Mouse (Mus musculus): ENCODE results near the gene Gphn. TPM values are rescaled to one million over a fixed set of nuclear protein-coding genes. Genes with fewer than 3 reads are reported as not detected.

The Gphn gene
- total RNA-seq, 2 experiments from 2014 or later, result 66.2 to 71.3 TPM

GRCm38 (mm10) chr12:78682279-78682678 is 456.1 kb downstream of the Gphn start:
- Histone ChIP-seq H3K27ac (no peak overlapping the region), H3K4me3 (no peak overlapping the region)
- no peak for TF ChIP-seq CTCF (conservative IDR thresholded peaks at IDR 0.05)
- no peak for DNase-seq (ENCODE audit: low spot score in 2 of 2)

- TF ChIP-seq CTCF (conservative IDR thresholded peaks at IDR 0.05), result no peak
- Histone ChIP-seq H3K4me3 (no peak overlapping the region), H3K27ac (peak overlapping the region; percentile 75)
- DNase-seq (ENCODE audit: low spot score in 2 of 2), result peak in 1 of 2 experiments; percentile 8
Measured at GRCm38 (mm10) chr12:78685669-78686215, 459.6 kb downstream of the Gphn start.

- H3K27ac ChIP-seq, result peak overlapping the region; percentile 80
- peak in 1 of 2 experiments; percentile 11 for DNase-seq (ENCODE audit: low spot score in 2 of 2)
- H3K4me3 ChIP-seq, result no peak overlapping the region
Measured at GRCm38 (mm10) chr12:78688876-78689275, 462.7 kb downstream of the Gphn start.

GRCm38 (mm10) chr12:78691325-78691724 is 465.1 kb downstream of the Gphn start, which contains the start of gene Fam71d:
Gene Fam71d, plus strand, starts transcription at chr12:78691535.
- Histone ChIP-seq H3K4me3 (no peak within 1 kb of the TSS), H3K27ac (no peak within 1 kb of the TSS)
- no peak for DNase-seq (ENCODE audit: low spot score in 2 of 2)
- no peak for TF ChIP-seq CTCF (conservative IDR thresholded peaks at IDR 0.05)

More at GRCm38 (mm10) chr12:78688876-78689275, 462.7 kb downstream of the Gphn start:
- TF ChIP-seq CTCF (conservative IDR thresholded peaks at IDR 0.05), result no peak

GRCm38 (mm10) chr12:78693281-78693680 is 467.1 kb downstream of the Gphn start:
- Histone ChIP-seq H3K27ac (no peak overlapping the region), H3K4me3 (no peak overlapping the region)

GRCm38 (mm10) chr12:78717783-78718182 is 491.6 kb downstream of the Gphn start:
- Histone ChIP-seq H3K4me3 (no peak overlapping the region), H3K27ac (no peak overlapping the region)
- TF ChIP-seq CTCF (conservative IDR thresholded peaks at IDR 0.05), result no peak
- DNase-seq (ENCODE audit: low spot score in 2 of 2), result no peak

More at GRCm38 (mm10) chr12:78693281-78693680, 467.1 kb downstream of the Gphn start:
- no peak for TF ChIP-seq CTCF (conservative IDR thresholded peaks at IDR 0.05)
- DNase-seq (ENCODE audit: low spot score in 2 of 2), result no peak

GRCm38 (mm10) chr12:78727723-78728122 is 501.5 kb downstream of the Gphn start:
- no peak overlapping the region for H3K4me3 ChIP-seq
- DNase-seq (ENCODE audit: low spot score in 2 of 2), result no peak
- no peak overlapping the region for H3K27ac ChIP-seq
- no peak for TF ChIP-seq CTCF (conservative IDR thresholded peaks at IDR 0.05)

Other genes starting within 250 kb of the Gphn start
- not detected for gene Gm6657, start 32.1 kb upstream of the Gphn start, total RNA-seq (2021)

All from layer of hippocampus, adult 2 months (tissue).